Mouse (Mus musculus): ENCODE data around the gene Ticam1.

GRCm38 (mm10) chr17:56241541-56242401 lies 34.8 kb downstream of the Ticam1 start:
- TF ChIP-seq POLR2A (IDR thresholded peaks at IDR 0.05; ENCODE audit: low read depth, low read length) = no peak
- TF ChIP-seq CTCF (conservative IDR thresholded peaks at IDR 0.05; ENCODE audit: insufficient read depth, insufficient read length, low read depth, low read length) = 0 out of 2 replicates have a peak, but pooled peaks have one; percentile 25
